Mouse (Mus musculus) heart, postnatal 0 days (tissue): Measurements from ENCODE around the gene Sbno2. TPM values are rescaled to one million over a fixed set of nuclear protein-coding genes. Genes with fewer than 3 reads are reported as not detected.

ENCODE experiments used
- ATAC-seq: fragments of 200-750 bp; cut with Nextera tagmentation; 2 replicates; pipeline ENCODE4 v1.8.0; 2017; ENCODE audit warnings: low read depth, moderate number of reproducible peaks, moderate library complexity; ENCODE audit not compliant: insufficient read depth
- DNase-seq: peaks from one replicate; pipeline ENCODE4 v3.0.0-alpha.2; 2016; ENCODE audit warnings: low spot score
- H3K27ac ChIP-seq: fragments of 300-500 bp; sonication (generic); 2 replicates; pipeline ENCODE4 v1.5.1; 2014; ENCODE audit warnings: low read depth, mild to moderate bottlenecking
- H3K27me3 ChIP-seq: fragments of 300-500 bp; sonication (generic); 2 replicates; pipeline ENCODE4 v1.6.1; 2014; ENCODE audit warnings: low read length, mixed read lengths; ENCODE audit not compliant: control insufficient read depth, insufficient read depth
- H3K36me3 ChIP-seq: fragments of 300-500 bp; sonication (generic); replicated peaks from 2 replicates; pipeline ENCODE4 v1.6.1; 2014; ENCODE audit warnings: low read length, mixed read lengths; ENCODE audit not compliant: control insufficient read depth, insufficient read depth
- H3K4me1 ChIP-seq: fragments of 300-500 bp; sonication (generic); 2 replicates; pipeline ENCODE4 v1.6.1; 2014; ENCODE audit warnings: antibody characterized with exemption; ENCODE audit not compliant: control insufficient read depth, insufficient read depth
- H3K4me2 ChIP-seq: fragments of 300-500 bp; sonication (generic); 2 replicates; pipeline ENCODE4 v1.6.1; 2014; ENCODE audit warnings: low read depth, mild to moderate bottlenecking, low read length, moderate library complexity
- H3K4me3 ChIP-seq: fragments of 300-500 bp; sonication (generic); 2 replicates; pipeline ENCODE4 v1.5.1; 2014; ENCODE audit warnings: low read depth, low read length
- H3K9ac ChIP-seq: fragments of 300-500 bp; sonication (generic); replicated peaks from 2 replicates; pipeline ENCODE4 v1.6.1; 2014; ENCODE audit warnings: low read depth, low read length, mixed read lengths
- H3K9me3 ChIP-seq: fragments of 300-500 bp; sonication (generic); replicated peaks from 2 replicates; pipeline ENCODE4 v1.6.1; 2016; ENCODE audit warnings: low read length; ENCODE audit not compliant: control insufficient read depth
- CTCF ChIP-seq: IDR thresholded peaks from 2 replicates; pipeline ENCODE4 v1.5.1; 2016; ENCODE audit warnings: antibody characterized with exemption, control low read depth, low read depth
- EP300 ChIP-seq: IDR thresholded peaks from 2 replicates; pipeline ENCODE4 v1.6.1; 2016; ENCODE audit warnings: antibody characterized with exemption, low read depth
- WGBS: fragments of 180-500 bp; shearing (Covaris S2); extraction: QIAGEN DNeasy Blood & Tissue Kit; methylation state at CpG from one replicate; pipeline ENCODE4 v1.1.7; 2014; 5-methylcytosine and 5-hydroxymethylcytosine counted together
- polyA plus RNA-seq: library from polyadenylated mRNA; unstranded; fragments of >200 nt; fragmentation: Nextera tagmentation; extraction: Ambion mirVana; gene quantifications from 2 replicates; pipeline ENCODE4 v1.2.1, GENCODE M21; 2015
- total RNA-seq: library from RNA; depleted of rRNA; stranded (reverse); fragments of >200 nt; gene quantifications from 2 replicates; pipeline ENCODE4 v1.2.3, GENCODE M21; 2014; ENCODE audit warnings: low replicate concordance; rRNA removed

The Sbno2 gene
- total and polyA plus RNA-seq, 2 experiments from 2014 or later, result 6.3 to 21.1 TPM

GRCm38 (mm10) chr10:80015583-80015982 lies 89.8 kb downstream of the Sbno2 start:
- Histone ChIP-seq H3K4me1 (no peaks in the 10 kb centered on the region), H3K4me2 (no peak overlapping the region), H3K27me3 (peaks cover 22% of the 10 kb centered on the region)

GRCm38 (mm10) chr10:80014484-80015290 lies 90.7 kb downstream of the Sbno2 start:
- H3K36me3 ChIP-seq, result peaks cover 34% of the 10 kb centered on the region
- no peak overlapping the region for H3K9ac ChIP-seq
- H3K4me3 ChIP-seq, result no peak overlapping the region
- ATAC-seq, result no peak
- no peaks in the 10 kb centered on the region for H3K4me1 ChIP-seq
- TF ChIP-seq EP300 (no peak), CTCF (0 out of 2 replicates have a peak, but pooled peaks have one; percentile 22)
- peaks cover 15% of the 10 kb centered on the region for H3K9me3 ChIP-seq
- DNase-seq, result no peak
- no peak overlapping the region for H3K4me2 ChIP-seq
- H3K27ac ChIP-seq, result no peak overlapping the region
- H3K27me3 ChIP-seq, result peaks cover 22% of the 10 kb centered on the region
- WGBS, result 38% methylated on average over 28 of the region's 28 CpGs

More at GRCm38 (mm10) chr10:80015583-80015982, 89.8 kb downstream of the Sbno2 start:
- WGBS, result 69% methylated on average over 10 of the region's 10 CpGs
- ATAC-seq (no peak), DNase-seq (no peak)
- TF ChIP-seq CTCF, result no peak
- TF ChIP-seq EP300, result no peak
- Histone ChIP-seq H3K9me3 (peaks cover 8% of the 10 kb centered on the region), H3K27ac (no peak overlapping the region), H3K36me3 (peaks cover 26% of the 10 kb centered on the region), H3K4me3 (no peak overlapping the region), H3K9ac (no peak overlapping the region)

GRCm38 (mm10) chr10:80013609-80014008 lies 91.8 kb downstream of the Sbno2 start:
- Histone ChIP-seq H3K36me3 (peaks cover 44% of the 10 kb centered on the region), H3K9me3 (peaks cover 15% of the 10 kb centered on the region), H3K4me3 (no peak overlapping the region), H3K27me3 (peaks cover 21% of the 10 kb centered on the region), H3K27ac (no peak overlapping the region), H3K4me1 (no peaks in the 10 kb centered on the region), H3K4me2 (no peak overlapping the region), H3K9ac (no peak overlapping the region)
- TF ChIP-seq EP300 (no peak), CTCF (no peak)
- no peak for ATAC-seq
- DNase-seq, result no peak
- 51% methylated on average over 25 of the region's 25 CpGs for WGBS

- H3K36me3 ChIP-seq, result peaks cover 50% of the 10 kb centered on the region
- no peak overlapping the region for H3K4me3 ChIP-seq
- H3K9me3 ChIP-seq, result peaks cover 15% of the 10 kb centered on the region
- TF ChIP-seq EP300, result no peak
- no peak for TF ChIP-seq CTCF
- 86% methylated on average over 6 of the region's 6 CpGs for WGBS
- no peaks in the 10 kb centered on the region for H3K4me1 ChIP-seq
- H3K4me2 ChIP-seq, result no peak overlapping the region
- H3K9ac ChIP-seq, result no peak overlapping the region
- DNase-seq (no peak), ATAC-seq (no peak)
- H3K27me3 ChIP-seq, result peaks cover 20% of the 10 kb centered on the region
- no peak overlapping the region for H3K27ac ChIP-seq
Measured at GRCm38 (mm10) chr10:80011740-80012139, 93.6 kb downstream of the Sbno2 start.

Other genes with a start within 250 kb of the Sbno2 start
Only the 30 nearest of the 34 such genes appear.
- not detected in 2 replicates for gene Elane, start 219.3 kb downstream of the Sbno2 start, total RNA-seq
- gene Elane, start 219.3 kb downstream of the Sbno2 start, polyA plus RNA-seq, result not detected in 2 replicates
- 0.19 TPM in 1 of 2 replicates, not detected in the other for gene Cfd, start 214.7 kb downstream of the Sbno2 start, total RNA-seq
- gene Cfd, start 214.7 kb downstream of the Sbno2 start, polyA plus RNA-seq, result 0.22 TPM in 1 of 2 replicates, not detected in the other
- 64.7 and 77.6 TPM in 2 replicates for gene Med16, start 196.6 kb downstream of the Sbno2 start, total RNA-seq
- gene Med16, start 196.6 kb downstream of the Sbno2 start, polyA plus RNA-seq, result 30.9 and 36.2 TPM in 2 replicates
- not detected in 2 replicates for gene Gm26602, start 194.7 kb downstream of the Sbno2 start, total RNA-seq
- gene Gm26602, start 194.7 kb downstream of the Sbno2 start, polyA plus RNA-seq, result 4.0 and 6.0 TPM in 2 replicates
- not detected in 2 replicates for gene Kiss1r, start 188.6 kb downstream of the Sbno2 start, total RNA-seq
- gene Kiss1r, start 188.6 kb downstream of the Sbno2 start, polyA plus RNA-seq, result 0.45 and 0.57 TPM in 2 replicates
- 40.9 and 58.4 TPM in 2 replicates for gene R3hdm4, start 184.4 kb downstream of the Sbno2 start, total RNA-seq
- gene R3hdm4, start 184.4 kb downstream of the Sbno2 start, polyA plus RNA-seq, result 104 and 107 TPM in 2 replicates
- 5.3 and 5.6 TPM in 2 replicates for gene Arid3a, start 178.5 kb downstream of the Sbno2 start, total RNA-seq
- gene Arid3a, start 178.5 kb downstream of the Sbno2 start, polyA plus RNA-seq, result 0.65 and 0.77 TPM in 2 replicates
- gene Wdr18, start 145.4 kb downstream of the Sbno2 start, total RNA-seq, result 29.3 and 51.5 TPM in 2 replicates
- 54.3 and 58.4 TPM in 2 replicates for gene Wdr18, start 145.4 kb downstream of the Sbno2 start, polyA plus RNA-seq
- gene Grin3b, start 134.9 kb downstream of the Sbno2 start, total RNA-seq, result not detected in 2 replicates
- gene Grin3b, start 134.9 kb downstream of the Sbno2 start, polyA plus RNA-seq, result 0.29 and 0.34 TPM in 2 replicates
- gene Tmem259, start 121.2 kb downstream of the Sbno2 start, total RNA-seq, result 162 and 182 TPM in 2 replicates
- gene Tmem259, start 121.2 kb downstream of the Sbno2 start, polyA plus RNA-seq, result 18.0 and 18.1 TPM in 2 replicates
- 142 and 158 TPM in 2 replicates for gene Cnn2, start 117.0 kb downstream of the Sbno2 start, total RNA-seq
- gene Cnn2, start 117.0 kb downstream of the Sbno2 start, polyA plus RNA-seq, result 126 and 149 TPM in 2 replicates
- 10.4 and 11.4 TPM in 2 replicates for gene Abca7, start 109.1 kb downstream of the Sbno2 start, total RNA-seq
- 1.9 TPM in 2 replicates for gene Abca7, start 109.1 kb downstream of the Sbno2 start, polyA plus RNA-seq
- 3.9 and 11.0 TPM in 2 replicates for gene Arhgap45, start 88.9 kb downstream of the Sbno2 start, total RNA-seq
- gene Arhgap45, start 88.9 kb downstream of the Sbno2 start, polyA plus RNA-seq, result 1.9 TPM in 2 replicates
- 70.6 and 106 TPM in 2 replicates for gene Polr2e, start 65.8 kb downstream of the Sbno2 start, total RNA-seq
- gene Polr2e, start 65.8 kb downstream of the Sbno2 start, polyA plus RNA-seq, result 120 and 123 TPM in 2 replicates
- 490 and 500 TPM in 2 replicates for gene Gpx4, start 58.4 kb downstream of the Sbno2 start, total RNA-seq
- 874 and 900 TPM in 2 replicates for gene Gpx4, start 58.4 kb downstream of the Sbno2 start, polyA plus RNA-seq
- gene Stk11, start 10.2 kb upstream of the Sbno2 start, total RNA-seq, result 40.3 and 57.4 TPM in 2 replicates
- gene Stk11, start 10.2 kb upstream of the Sbno2 start, polyA plus RNA-seq, result 10.6 and 10.8 TPM in 2 replicates
- gene Atp5d, start 33.1 kb upstream of the Sbno2 start, total RNA-seq, result 970 and 972 TPM in 2 replicates
- 1,858 and 1,876 TPM in 2 replicates for gene Atp5d, start 33.1 kb upstream of the Sbno2 start, polyA plus RNA-seq
- gene Cbarp, start 35.3 kb upstream of the Sbno2 start, total RNA-seq, result 2.8 and 5.9 TPM in 2 replicates
- 1.0 and 1.1 TPM in 2 replicates for gene Cbarp, start 35.3 kb upstream of the Sbno2 start, polyA plus RNA-seq
- gene Midn, start 42.7 kb upstream of the Sbno2 start, total RNA-seq, result 100 and 122 TPM in 2 replicates
- 12.4 and 15.8 TPM in 2 replicates for gene Midn, start 42.7 kb upstream of the Sbno2 start, polyA plus RNA-seq
- 121 and 163 TPM in 2 replicates for gene Cirbp, start 60.4 kb upstream of the Sbno2 start, total RNA-seq
- gene Cirbp, start 60.4 kb upstream of the Sbno2 start, polyA plus RNA-seq, result 208 and 330 TPM in 2 replicates
- 0.66 and 8.9 TPM in 2 replicates for gene 1600002K03Rik, start 67.4 kb upstream of the Sbno2 start, total RNA-seq
- 4.6 and 5.7 TPM in 2 replicates for gene 1600002K03Rik, start 67.4 kb upstream of the Sbno2 start, polyA plus RNA-seq
- 2.4 and 3.0 TPM in 2 replicates for gene Efna2, start 73.9 kb upstream of the Sbno2 start, total RNA-seq
- gene Efna2, start 73.9 kb upstream of the Sbno2 start, polyA plus RNA-seq, result 3.3 and 3.7 TPM in 2 replicates
- 41.4 and 59.7 TPM in 2 replicates for gene Mum1, start 120.9 kb upstream of the Sbno2 start, total RNA-seq
- gene Mum1, start 120.9 kb upstream of the Sbno2 start, polyA plus RNA-seq, result 18.4 and 22.9 TPM in 2 replicates
- 838 and 847 TPM in 2 replicates for gene Ndufs7, start 143.6 kb upstream of the Sbno2 start, total RNA-seq
- gene Ndufs7, start 143.6 kb upstream of the Sbno2 start, polyA plus RNA-seq, result 1,203 and 1,284 TPM in 2 replicates
- 27.2 and 27.7 TPM in 2 replicates for gene Gamt, start 155.4 kb upstream of the Sbno2 start, total RNA-seq
- 22.8 and 25.7 TPM in 2 replicates for gene Gamt, start 155.4 kb upstream of the Sbno2 start, polyA plus RNA-seq
- 88.9 and 96.2 TPM in 2 replicates for gene Dazap1, start 155.9 kb upstream of the Sbno2 start, total RNA-seq
- 24.8 and 30.3 TPM in 2 replicates for gene Dazap1, start 155.9 kb upstream of the Sbno2 start, polyA plus RNA-seq
- gene Rps15, start 186.9 kb upstream of the Sbno2 start, total RNA-seq, result 1,030 and 1,317 TPM in 2 replicates
- gene Rps15, start 186.9 kb upstream of the Sbno2 start, polyA plus RNA-seq, result 499 and 510 TPM in 2 replicates
- 1.4 and 3.4 TPM in 2 replicates for gene Apc2, start 190.4 kb upstream of the Sbno2 start, total RNA-seq
- gene Apc2, start 190.4 kb upstream of the Sbno2 start, polyA plus RNA-seq, result 0.77 and 0.83 TPM in 2 replicates
- 13.5 and 41.4 TPM in 2 replicates for gene 2310011J03Rik, start 215.0 kb upstream of the Sbno2 start, total RNA-seq
- 35.2 and 37.4 TPM in 2 replicates for gene 2310011J03Rik, start 215.0 kb upstream of the Sbno2 start, polyA plus RNA-seq
- gene Pcsk4, start 223.9 kb upstream of the Sbno2 start, total RNA-seq, result not detected in 2 replicates
- gene Pcsk4, start 223.9 kb upstream of the Sbno2 start, polyA plus RNA-seq, result 2.0 and 2.1 TPM in 2 replicates